Mouse (Mus musculus) cerebellum, adult 18-20 months (tissue): ENCODE results near the gene Avpr1a.

Experiments
- DNase-seq, 2 experiments: peaks; one replicate each; pipeline ENCODE4 v3.0.0; 2021

Avpr1a gene

GRCm38 (mm10) chr10:122447861-122448716 lies at the start of gene Avpr1a:
Gene Avpr1a, plus strand, starts transcription at chr10:122448499.
- no peak for DNase-seq

- DNase-seq, result no peak
Measured at GRCm38 (mm10) chr10:122402270-122402669, 46.0 kb upstream of the Avpr1a start.

GRCm38 (mm10) chr10:122406333-122406732 lies 42.0 kb upstream of the Avpr1a start:
- no peak for DNase-seq

- no peak for DNase-seq
Measured at GRCm38 (mm10) chr10:122408697-122409409, 39.4 kb upstream of the Avpr1a start.

- DNase-seq, result no peak
Measured at GRCm38 (mm10) chr10:122410791-122411190, 37.5 kb upstream of the Avpr1a start.

GRCm38 (mm10) chr10:122432690-122433089 lies 15.6 kb upstream of the Avpr1a start:
- no peak for DNase-seq

- DNase-seq, result peak; percentile 22 to 38
Measured at GRCm38 (mm10) chr10:122447275-122447674, 1.0 kb upstream of the Avpr1a start.

- no peak for DNase-seq
Measured at GRCm38 (mm10) chr10:122448717-122449611, 665 bp downstream of the Avpr1a start.

- DNase-seq, result no peak
Measured at GRCm38 (mm10) chr10:122449856-122450255, 1.6 kb downstream of the Avpr1a start.

- no peak for DNase-seq
Measured at GRCm38 (mm10) chr10:122453466-122453865, 5.2 kb downstream of the Avpr1a start.

- no peak for DNase-seq
Measured at GRCm38 (mm10) chr10:122455793-122456192, 7.5 kb downstream of the Avpr1a start.

- DNase-seq, result no peak
Measured at GRCm38 (mm10) chr10:122476846-122477245, 28.5 kb downstream of the Avpr1a start.

- no peak for DNase-seq
Measured at GRCm38 (mm10) chr10:122498551-122498950, 50.3 kb downstream of the Avpr1a start.

- no peak for DNase-seq
Measured at GRCm38 (mm10) chr10:122499306-122499705, 51.0 kb downstream of the Avpr1a start.
